Mouse (Mus musculus) G1E (cell line): Measurements from ENCODE around the gene Cant1.

Experiments
- CTCF ChIP-seq: IDR thresholded peaks from 2 replicates; pipeline ENCODE4 v1.5.1; 2012; ENCODE audit warnings: low read depth, low read length, inconsistent platforms, mixed read lengths
- GATA1 ChIP-seq: IDR thresholded peaks from 2 replicates; pipeline ENCODE4 v1.6.1; 2012; ENCODE audit warnings: borderline replicate concordance, low read length, inconsistent platforms, mixed read lengths

- TF ChIP-seq CTCF (peak; percentile 59; the same call in 1 of the 2 replicates), GATA1 (no peak)
These were observed 24.5 kb upstream of the Cant1 start for GRCm38 (mm10) chr11:118443201-118443970.
